Mouse (Mus musculus): ENCODE measurements around the gene Aldh2.

Gene Aldh2

DNA sequence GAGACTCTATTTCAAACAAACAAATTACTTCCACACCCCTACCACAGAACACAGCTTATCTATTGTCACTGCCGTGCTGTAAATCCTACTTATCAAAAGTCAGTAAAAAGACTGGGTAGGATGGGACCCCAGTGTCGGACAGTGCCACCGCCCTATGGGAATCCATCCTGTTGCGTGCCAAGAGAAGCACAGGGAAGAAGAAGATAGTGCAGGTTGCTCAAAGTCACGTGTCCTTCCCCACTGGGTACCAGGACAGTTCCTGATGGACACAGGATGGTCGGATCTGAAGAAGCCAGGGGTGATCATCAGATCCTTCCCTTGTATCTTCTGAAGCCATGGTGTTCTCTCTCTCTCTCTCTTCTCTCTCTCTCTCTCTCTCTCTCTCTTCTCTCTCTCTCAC, 2.1 kb upstream of the Aldh2 start:
- no peak for DNase-seq (ENCODE audit: low spot score in 2 of 2)

DNA sequence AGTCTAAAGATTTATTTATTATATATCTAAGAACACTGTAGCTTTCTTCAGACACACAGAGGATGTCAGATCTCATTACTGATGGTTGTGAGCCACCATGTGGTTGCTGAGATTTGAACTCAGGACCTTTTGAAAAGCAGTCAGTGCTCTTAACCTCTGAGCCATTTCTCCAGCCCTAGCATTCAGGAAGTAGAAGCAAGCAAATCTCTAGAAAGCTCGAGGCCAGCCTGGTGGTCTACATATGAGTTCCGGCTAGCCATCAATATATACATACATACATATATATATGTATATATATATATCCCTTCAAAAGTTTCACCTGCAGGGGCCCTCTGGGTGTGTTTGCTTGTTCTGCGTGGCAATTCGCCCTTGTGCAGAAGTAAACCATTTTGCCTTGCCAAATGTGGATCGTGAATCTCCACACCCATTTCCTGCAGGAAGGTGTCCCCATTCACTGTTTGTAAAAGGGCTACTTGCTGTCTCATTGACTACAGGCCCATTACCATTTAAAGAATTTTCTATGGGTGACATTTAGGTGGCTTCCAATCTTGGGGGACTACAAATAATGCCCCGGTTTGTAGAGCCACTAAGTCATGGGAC, 1.2 kb upstream of the Aldh2 start:
- no peak for DNase-seq (ENCODE audit: low spot score in 2 of 2)

DNA sequence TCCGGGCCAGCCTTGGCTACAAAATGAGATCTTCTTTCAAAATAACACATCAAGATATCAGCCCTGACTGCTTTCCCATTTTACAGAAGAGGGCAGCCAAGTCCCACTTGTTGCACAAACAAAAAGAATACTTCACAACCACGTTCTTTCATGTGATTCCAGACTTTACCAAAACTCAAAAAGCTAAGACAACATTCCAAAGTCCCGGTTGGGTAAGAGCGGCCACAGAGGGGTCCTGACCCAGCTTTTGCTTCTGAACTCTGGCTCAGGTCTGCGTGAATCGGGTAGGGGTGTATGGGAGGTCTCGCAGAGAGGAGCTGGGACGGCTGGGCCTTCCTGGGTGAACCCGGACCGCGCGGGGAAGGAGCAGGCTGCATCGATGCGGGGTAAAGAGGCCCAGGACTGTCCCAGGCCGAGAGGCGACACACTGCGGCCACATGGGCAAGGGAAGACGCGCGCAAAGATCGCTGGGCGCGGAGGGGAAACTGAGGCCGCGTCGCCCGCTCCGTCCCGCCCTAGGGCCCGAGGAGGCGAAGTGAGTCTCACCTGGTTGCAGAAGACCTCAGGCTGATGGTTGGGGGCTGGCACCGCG, 712 bp downstream of the Aldh2 start:
- no peak for DNase-seq (ENCODE audit: low spot score in 2 of 2)

DNA sequence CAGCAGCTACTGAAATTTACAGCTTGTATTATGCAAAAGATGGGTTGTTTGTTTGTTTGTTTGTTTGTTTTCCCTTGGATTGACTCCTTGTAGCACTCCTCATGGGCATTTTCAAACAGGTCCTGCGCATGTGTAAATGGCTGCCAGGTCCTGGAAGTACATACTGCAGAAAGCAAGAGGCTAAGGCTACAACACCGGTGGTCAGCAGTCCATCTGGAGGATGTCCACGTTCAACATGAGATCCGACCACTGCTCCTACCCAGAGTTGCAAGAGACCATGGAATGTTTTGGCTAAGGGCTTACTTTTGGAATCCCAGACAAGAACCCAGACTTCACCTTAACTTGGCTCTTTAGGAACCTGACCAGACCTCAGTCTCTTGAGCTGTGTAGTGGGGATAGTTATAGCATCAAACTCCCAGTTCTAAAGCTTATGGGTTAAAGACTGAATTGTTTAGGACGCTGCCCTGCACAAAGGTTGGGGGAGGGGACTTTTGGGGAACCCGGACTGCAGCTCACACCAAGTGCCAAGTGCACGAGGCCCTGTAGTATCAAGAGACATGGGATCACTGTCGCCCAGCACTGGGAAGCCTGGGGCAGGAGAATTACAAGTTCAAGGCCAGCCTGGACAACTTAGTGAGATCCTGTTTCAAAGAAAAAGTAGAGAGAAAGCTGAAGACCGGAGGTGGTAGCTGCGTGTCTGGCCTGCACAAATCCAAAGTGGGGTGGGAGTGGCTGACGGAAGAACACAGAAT, 1.4 kb downstream of the Aldh2 start:
- DNase-seq (ENCODE audit: low spot score in 2 of 2), result no peak

DNA sequence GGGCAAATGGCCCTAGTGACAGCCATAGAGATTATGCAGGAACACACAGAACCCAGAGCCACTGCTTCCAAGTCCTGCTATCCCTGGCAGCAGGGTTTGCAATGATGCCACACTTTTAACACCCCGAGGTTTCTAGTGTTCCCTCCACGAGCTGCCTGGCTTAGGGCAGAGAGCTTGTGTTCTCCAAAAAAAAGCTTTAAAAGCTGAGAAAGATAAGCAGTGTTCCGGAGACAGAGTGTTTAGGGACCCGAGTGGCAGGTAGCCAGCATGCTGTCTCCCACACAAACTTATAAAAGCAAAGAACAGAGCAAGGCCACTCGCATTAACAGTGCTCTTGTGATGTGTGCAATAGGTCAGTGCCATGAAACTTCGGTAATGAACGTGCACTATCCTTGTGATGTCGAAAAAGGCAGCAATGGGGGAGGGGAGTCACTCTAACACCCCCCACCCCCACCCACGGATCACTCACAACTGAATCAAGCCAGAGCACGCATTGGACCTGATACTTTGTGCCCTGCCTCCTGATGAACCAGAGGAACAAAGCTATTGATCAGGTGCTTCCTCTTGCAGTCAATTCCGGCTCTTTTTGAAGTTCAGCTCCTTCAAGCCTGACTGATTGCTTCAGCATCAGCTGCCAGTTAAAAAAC, 2.1 kb downstream of the Aldh2 start:
- DNase-seq (ENCODE audit: low spot score in 2 of 2), result no peak

DNA sequence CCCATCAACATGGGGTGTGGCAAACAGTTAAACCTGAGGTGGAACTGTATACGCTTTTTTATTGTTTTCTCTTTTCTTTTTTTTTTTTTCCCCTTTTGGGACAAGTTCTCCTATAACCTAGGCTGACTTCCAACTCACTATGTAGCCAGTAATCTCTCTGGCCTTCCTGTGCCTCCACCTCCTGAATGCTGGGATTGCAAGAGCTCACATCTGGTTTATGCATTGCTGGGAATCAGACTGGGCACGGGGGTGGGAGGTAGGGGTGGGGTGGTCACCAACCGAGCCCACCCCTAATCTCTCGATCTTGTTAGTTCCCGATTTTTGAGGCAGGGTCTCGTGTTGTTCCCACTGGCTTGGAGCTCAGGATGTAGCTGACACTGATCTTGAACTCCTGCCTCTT, 3.7 kb downstream of the Aldh2 start:
- DNase-seq (ENCODE audit: low spot score in 2 of 2), result no peak

DNA sequence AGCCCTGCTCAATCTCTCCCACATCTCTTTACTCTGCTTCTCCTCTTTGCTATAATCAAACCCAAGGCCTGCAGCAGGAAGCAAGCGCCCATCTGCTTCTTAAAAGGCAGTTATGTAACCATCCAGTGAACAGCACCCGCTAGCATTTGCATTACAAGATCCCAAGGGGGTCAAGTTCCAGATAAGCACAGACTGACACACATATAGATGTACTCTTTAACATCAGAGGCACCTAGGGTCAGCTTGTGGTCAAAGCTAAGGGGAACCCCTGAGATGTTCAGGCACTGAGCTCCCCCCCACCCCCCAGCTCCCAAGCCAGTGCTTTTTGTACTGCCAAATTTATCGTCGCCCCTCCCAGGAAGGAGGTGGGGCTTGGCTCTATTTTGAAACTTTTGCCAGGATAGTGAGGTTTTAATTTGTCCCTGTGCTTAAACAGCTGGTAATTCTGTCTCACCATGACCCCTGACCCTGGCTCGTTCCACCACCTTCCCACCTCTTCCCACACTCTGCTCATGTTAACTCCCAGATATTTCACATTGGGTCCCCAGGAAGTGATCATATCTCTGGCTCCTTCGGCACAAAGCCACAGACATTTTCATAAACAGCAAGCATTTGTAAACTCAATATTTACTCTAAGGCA, 7.1 kb downstream of the Aldh2 start:
- no peak for DNase-seq (ENCODE audit: low spot score in 2 of 2)

DNA sequence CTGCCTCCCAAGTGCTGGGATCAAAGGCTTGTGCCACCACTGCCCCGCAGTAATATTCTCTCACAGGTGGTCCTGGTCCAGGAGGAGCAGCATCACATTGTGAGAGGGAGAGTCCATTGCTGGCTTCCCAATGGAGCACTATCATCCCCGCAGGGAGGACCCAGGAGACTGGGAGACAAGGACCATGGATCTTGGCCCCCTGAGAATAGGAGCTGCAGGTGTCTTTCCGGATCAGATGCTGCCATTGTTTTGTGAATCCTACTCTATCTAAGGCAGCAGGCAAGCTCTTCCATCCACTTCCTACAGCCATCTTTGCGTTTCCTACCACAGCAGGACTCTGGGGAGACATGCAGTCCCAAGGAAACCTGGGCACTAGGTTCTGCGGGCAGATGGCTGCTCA, 7.9 kb downstream of the Aldh2 start:
- DNase-seq (ENCODE audit: low spot score in 2 of 2), result no peak

DNA sequence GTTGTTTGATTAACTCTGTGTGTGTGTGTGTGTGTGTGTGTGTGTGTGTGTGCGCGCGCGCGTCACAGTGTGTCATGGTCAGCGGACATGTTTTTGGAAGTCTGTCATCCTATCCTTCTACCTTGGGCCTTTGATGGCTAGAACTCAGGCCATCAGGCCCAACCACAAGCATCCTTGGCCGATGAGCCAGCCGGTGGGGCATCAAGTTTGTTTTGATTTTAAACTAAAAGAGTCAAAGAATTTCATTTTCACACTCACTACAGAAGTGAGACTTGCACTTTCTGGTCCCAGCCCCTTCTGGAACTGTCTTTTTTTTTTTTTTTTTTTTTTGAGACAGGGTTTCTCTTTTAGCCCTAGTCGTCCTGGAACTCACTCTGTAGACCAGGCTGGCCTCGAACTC, 8.6 kb downstream of the Aldh2 start:
- no peak for DNase-seq (ENCODE audit: low spot score in 2 of 2)

DNA sequence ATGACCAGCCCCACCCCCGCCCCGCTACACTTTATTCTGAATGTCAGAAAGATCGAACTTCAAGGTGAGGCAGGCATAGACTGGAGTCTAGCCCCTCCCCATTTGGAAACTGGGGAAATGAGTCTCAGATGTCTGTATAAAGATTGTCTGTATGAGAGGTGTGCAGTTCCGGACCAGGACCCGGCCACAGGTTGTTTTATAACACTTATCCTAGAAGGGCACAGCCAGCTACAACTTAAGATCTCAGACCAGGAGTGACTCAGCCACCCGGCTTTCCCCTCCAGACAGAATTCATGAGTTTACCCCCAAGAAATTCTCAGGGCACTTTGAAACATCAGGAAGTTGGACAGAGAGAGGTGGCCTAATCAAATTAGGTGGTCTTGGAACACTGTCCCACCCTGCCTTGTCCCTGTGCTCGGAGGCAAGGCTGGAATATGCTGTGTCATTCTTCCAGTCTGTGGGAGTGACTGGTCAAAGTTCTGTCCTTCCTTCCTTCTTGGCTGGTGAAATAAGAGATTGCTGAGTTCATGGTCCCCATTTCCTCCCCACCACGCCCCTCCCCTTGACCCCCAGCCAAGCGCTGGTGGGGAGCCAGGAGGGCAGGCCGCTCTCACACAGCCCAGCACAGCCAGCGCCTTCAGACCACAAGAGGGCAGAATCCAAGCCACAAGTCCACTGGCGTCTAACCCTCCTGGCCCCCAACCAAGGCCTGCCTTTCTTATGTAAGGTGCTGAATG, 9.7 kb downstream of the Aldh2 start:
- peak; percentile 69 to 74 for DNase-seq (ENCODE audit: low spot score in 2 of 2)

DNA sequence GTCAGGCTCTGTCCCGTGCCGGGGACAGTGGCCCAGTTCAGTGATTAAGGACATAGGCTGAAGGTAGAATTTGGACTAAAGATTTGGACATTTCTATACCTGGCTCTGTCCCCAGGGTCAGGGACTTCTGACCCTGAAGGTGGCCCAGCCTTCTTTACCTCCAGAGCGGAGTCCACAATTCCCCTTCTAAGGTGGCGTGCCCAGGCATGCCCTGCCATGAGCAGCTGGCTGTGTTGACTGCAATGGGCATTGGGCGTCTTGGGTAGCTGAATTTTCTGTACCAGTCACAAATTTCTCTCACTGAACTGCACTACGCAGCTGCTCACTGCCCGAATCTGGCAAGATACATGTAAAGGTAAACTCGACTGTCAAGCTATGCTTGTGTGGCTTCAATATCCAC, 11.7 kb downstream of the Aldh2 start:
- no peak for DNase-seq (ENCODE audit: low spot score in 2 of 2)

DNA sequence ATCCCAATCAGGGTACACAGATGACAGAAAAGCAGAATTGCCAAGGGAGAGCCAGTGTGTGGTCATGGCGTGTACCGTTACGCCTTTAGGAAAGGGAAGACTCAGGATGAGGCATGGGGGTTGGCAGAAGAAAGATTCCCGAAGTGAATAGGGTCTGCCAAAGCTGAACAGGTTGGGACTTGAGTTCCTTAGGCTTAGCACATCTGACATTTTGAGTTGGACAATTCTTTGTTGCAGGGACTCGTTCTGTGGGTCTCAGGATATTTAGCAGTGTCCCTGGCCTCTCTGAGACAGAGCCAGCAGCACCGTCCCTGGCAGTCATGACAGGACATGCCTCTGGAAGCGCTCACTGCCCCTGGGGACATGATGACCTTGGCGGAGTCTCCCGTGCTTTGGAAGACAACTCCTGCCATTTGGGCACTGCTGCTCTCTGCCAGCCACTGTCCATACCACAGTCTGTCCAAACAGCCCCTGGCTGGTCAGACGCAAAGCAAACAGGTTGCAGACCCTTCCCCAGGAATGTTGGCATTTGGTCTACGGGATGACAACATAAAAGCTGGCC, 16.6 kb downstream of the Aldh2 start:
- DNase-seq (ENCODE audit: low spot score in 2 of 2), result no peak

DNA sequence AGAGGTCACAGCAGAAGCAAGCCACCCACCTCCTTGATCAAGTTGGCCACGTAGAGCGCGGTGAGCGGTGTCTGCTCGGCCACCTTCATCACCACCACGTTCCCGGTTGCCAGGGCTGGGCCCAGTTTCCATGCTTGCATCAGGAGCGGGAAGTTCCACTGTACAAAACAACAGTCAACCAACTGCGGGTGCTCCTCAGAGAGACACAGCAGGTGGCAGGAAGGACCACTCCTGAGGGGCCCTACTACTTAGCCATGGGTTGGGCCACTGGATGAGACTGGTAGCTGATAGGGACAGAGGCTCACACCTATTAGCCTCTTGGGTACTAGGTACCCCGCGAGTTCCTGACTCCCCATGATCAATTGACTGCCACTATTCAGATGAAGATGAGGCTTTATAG, 17.8 kb downstream of the Aldh2 start:
- no peak for DNase-seq (ENCODE audit: low spot score in 2 of 2)

DNA sequence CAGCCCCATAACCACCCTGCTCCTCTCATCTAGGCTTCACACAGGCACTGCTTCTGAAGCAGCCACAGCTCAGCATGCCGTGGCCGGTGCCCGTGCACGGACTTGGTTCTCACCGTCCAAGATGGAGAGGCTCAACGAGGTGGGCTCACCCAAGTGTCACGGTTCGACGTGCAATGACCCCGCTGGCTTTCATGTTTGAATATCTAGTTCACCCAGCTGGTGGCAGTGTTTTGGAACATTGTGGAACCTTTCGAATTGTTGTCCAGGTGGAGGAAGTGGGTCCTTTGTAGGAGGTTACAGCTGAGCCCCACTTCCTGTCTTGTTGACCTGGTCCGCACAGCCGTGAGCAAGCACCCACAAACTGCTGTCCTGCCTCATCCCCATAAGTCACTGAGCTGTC, 19.5 kb downstream of the Aldh2 start:
- no peak for DNase-seq (ENCODE audit: low spot score in 2 of 2)

DNA sequence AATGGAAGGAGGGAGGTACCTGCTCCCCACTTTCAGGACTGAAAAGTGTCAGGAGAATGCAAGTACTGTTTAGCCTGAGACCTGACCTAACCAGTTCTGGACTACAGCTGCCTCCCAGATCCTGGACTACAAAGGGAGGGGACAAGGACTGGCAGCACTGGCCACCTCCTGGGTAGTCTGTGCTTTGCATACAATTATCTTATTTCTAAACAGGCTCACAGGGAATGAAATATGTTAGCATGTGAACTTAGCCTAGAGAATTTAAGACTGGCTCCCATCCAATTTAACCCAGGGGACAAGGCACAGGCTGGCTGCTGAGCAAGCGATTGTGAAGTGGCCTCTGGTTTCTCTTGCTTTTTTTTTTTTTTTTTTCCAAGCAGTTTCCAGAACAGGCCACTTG, 22.8 kb downstream of the Aldh2 start:
- DNase-seq (ENCODE audit: low spot score in 2 of 2), result no peak

DNA sequence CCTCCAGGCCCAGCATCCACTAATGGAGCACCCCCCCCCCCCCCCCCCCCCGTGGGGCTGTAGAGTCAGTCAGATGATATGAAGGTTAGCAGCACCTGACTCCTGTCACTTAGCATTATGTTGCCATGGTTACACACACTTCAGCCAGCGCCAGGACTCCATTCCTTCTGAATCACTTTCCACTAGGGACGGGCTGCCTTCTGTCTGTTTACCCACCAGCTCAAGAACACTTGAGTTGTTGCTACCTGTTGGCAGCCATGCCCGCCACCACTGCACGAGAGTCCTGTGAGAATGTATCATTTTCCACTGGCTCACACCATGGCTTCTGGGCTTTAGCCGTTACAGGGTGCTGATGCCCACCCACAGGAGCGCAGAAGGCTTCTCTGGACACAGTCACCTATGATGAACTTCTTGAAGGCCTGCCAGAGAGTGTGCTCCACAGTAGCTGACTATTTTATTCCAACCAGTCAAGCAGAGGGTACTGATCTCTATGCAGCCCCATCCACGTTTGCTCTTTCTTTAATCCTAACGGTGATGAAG, 23.7 kb downstream of the Aldh2 start:
- DNase-seq (ENCODE audit: low spot score in 2 of 2), result no peak

DNA sequence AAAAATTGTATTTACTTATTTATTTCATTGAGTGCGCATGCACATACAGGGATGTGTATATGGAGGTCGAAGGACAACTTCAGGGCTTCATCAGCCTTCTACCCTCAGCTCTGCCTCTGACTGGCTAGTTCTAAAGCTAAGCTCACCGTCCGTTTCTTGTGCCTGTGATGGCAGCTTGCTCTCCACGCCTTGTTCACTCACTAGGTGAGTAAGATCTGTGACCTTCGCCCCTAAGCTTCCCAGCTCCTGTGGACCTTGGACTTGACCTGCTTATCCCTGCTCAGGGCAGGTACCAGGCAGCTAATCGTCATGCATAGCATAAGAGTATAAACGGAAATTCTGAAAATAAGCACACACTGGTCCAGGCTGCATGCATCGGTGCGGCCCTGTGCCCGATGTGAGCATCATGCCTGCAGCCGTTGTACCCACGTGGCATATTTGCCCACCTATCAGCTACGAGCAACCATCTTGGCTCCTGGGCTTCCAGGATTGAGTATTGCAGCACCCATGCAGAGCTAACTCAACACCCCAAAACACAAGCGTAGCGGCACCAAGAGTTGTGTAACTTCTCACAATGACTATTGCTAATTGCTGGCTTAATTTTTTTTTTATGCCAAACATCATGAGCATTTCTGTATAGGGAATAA, 27.5 kb downstream of the Aldh2 start:
- DNase-seq (ENCODE audit: low spot score in 2 of 2), result no peak

DNA sequence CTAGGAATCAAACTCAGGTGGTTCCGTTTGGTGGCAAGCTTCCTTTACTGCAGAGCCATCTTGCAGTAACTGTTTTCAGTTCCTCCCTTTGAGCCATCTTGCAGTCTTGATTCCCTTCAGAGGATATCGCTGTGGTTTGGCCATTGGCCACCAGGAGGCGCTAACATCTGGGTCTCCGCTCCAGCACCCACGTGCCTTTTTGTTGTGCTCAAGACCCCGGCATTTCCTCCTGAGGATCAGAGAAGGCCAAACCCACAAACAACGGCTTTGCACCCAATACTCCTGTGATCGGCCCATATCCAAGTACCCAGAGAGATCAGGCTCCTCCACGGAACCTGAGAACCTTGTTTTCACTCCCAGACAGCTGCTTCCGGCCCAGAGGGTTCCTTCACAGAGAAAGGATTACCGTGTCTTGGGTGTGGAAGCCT, 29.1 kb downstream of the Aldh2 start:
- peak; percentile 67 to 74 for DNase-seq (ENCODE audit: low spot score in 2 of 2)

DNA sequence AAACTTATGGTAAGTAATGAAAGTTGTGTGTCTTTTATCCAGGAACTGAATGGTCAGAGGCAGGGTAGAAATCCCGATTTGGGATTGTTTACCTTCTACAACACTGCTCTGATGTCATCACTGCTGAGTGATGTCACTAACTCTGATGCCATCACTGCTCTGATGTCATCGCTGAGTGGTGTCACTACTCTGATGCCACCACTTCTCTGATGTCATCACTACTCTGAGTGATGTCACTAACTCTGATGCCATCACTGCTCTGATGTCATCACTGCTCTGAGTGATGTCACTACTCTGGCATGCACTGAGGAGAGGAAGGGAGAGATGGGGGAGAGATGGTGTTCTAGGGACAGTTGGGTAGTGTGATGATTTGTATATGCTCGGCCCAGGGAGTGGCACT, 31.2 kb downstream of the Aldh2 start:
- no peak for DNase-seq (ENCODE audit: low spot score in 2 of 2)

DNA sequence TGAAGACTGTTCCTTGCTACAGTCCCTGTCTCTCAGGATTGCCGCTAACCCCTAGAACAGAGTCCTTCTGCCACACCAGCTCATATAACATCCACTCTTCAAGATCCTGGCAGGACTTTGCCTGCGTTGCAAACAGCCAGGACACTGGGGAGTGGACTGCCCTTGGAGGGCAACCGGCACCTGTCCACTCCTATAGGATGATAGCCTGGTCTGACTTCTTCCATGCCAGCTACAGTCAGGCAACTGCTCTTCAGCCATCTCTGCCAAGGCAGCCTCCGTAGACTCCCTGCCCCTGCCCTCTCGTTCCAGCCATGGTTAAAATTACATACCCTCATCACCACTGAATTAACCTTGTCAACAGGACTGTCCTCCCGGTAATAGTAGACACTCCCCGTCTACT, 44.4 kb downstream of the Aldh2 start:
- DNase-seq (ENCODE audit: low spot score in 2 of 2), result no peak

DNA sequence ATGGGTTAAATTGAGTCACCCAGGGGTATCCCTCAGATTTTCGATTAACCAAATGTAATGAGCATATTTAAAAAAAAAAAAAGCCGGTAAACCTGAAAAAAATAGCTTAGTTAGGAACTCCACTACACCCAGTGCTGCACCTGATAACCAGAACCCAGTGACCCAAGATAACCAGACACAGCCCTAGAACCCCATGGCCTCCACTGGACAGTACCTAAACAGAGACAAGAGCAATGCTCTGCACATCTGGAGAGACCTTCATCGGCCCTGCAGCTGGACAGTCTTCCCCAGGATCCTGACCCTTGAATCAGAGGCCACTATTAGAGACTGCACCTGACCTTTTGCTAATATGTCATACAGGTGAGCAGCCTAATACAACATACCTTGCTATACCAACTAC, 46.5 kb downstream of the Aldh2 start:
- DNase-seq (ENCODE audit: low spot score in 2 of 2), result no peak
